Mouse (Mus musculus) megakaryocyte, embryonic 14.5 days (primary cell): ENCODE data around the gene Gm42906.

ENCODE experiments used
- FLI1 ChIP-seq: IDR thresholded peaks from 2 replicates; pipeline ENCODE4 v1.6.1; 2012; ENCODE audit warnings: low read length, inconsistent platforms, mixed read lengths
- GATA1 ChIP-seq: IDR thresholded peaks from 3 replicates; pipeline ENCODE4 v1.6.1; 2012; ENCODE audit warnings: mixed read lengths, low read length, inconsistent platforms, borderline replicate concordance

GRCm38 (mm10) chr5:151315804-151316597 lies 112.0 kb downstream of the Gm42906 start:
- TF ChIP-seq GATA1 (no peak), FLI1 (no peak)
